Mouse (Mus musculus) brain, adult 2 months (tissue): ENCODE data around the gene Lrrn4cl.
"Not testable (repeated sequence)": the region's sequence is repeated elsewhere in the genome, so short reads cannot be mapped to it uniquely, and the experiment has no call there.

Source experiments
- DNase-seq: peaks from one replicate; pipeline ENCODE4 v3.0.0; 2011; ENCODE audit warnings: low read depth, low spot score

The Lrrn4cl gene

DNA sequence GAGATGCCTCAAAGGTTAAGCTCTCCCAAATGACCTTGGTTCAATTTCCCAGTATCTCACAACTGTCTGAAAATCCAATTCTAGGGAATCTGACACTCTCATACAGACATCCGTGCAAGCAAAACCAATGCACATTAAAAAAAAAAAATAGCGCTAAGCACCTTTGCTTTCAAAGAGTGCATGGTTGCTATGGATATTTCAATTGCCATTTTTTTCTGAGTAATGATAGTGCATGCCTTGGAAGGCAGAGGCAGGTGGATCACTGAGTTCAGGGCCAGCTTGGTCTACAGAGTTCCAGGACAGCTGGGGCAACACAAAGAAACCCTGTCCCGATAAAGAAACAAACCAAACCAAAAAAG lies 30.4 kb downstream of the Lrrn4cl start:
- DNase-seq: no peak

DNA sequence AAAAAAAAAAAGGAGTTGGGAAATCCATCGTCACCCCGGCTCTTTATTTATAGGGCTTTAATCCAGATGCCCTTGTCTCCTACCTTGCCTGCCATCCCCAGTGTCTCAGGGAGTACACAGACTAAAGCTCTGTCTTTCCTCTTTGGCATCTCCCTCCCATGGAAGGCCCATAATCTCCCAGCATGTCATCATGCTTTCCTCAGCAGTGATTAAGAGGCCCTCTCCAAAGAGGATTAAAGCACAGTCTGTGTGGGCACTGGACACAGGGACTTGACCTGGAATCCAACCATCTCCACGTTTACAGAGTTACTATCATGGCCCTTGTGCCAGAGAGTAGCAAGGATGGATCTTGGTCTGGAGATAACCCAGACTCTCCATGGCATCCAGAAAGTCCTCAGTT lies 33.0 kb downstream of the Lrrn4cl start, which contains the start of the genes Lbhd1 and Gm49403:
Gene Lbhd1, plus strand, starts transcription at position 117 of the 400 bp plus-strand sequence.
Gene Gm49403, plus strand, starts transcription at position 315 of the 400 bp plus-strand sequence.
- DNase-seq: no peak

DNA sequence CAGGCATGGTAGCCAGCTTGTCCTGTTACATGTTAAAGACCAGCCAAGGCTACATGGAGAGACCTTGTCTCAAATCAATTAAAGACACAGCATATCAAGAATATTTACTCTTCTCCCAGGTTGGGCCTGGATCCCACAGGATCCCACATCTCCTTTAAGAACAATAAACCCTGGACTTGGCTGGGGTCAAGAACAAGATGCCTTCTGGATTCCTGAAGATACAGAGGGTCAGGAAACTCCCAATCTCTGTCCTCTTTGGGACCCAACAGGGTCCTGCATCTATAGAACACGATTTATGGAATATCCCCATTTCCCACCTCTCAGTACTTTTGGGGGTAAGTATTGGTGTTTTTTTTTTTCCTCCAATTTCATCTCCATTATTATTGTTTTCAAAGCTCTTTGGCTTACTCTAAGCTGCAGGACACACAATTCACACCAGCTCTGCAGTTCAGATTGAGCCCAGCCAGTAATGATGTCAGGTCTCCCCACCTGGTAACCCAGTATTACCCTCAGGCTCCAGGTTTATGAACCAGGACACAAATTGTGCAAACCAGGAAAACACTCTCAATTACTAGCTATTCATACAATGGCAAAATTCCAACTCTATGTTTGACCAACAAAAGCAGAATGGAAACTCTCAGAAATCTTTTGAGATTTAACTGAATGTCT lies 36.5 kb downstream of the Lrrn4cl start:
- no peak for DNase-seq

DNA sequence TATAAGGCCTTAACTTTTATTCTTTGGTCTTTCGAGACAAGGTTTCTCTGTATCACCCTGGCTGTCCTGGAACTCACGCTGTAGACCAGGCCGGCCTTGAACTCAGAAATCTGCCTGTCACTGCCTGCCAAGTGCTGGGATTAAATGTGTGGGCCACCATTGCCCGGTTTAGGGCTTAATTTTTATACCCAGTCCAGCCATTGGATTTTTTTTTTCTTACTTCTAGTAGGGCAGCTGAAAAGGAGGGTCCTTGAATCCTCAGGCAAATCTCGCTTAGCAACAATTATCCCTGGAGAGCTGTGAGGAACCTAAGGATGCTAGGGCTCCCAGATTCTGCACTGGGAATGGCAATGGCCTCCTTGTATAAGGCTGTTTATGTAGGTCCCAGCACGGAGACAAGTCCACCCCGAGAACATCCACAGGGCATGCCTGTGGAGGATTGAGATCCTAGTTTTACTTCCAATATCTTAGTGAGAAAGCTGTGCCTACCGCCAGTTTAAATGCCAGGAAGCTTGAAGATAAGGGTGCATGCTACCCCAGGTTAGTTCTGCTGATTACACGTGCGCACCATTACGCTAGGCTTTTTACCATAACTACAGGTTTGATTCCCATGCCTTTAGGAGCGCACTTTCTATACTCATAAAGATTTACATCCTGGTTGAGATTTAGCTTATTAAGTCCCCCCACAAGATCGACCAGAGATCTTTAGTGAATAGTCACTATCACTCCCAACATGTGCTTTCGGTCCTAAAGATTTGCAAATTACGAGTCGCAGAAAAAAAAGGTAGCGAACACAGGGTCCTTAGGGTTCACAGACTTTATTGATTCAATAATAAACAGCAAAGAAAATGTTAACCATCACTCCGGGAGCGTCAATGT lies 37.3 kb downstream of the Lrrn4cl start:
- no peak for DNase-seq

GRCm38 (mm10) chr19:8888511-8889385 lies 38.2 kb downstream of the Lrrn4cl start, which contains the start of the genes 1810009A15Rik and Gm49416:
TSS of gene 1810009A15Rik (plus strand) at chr19:8888853.
TSS of gene Gm49416 (plus strand) at chr19:8888926.
- peak; percentile 99 for DNase-seq

- peak; percentile 96 for DNase-seq
These were observed 42.5 kb downstream of the Lrrn4cl start, which contains the start of gene Ints5 for GRCm38 (mm10) chr19:8892829-8893766. TSS of gene Ints5 (plus strand) at chr19:8893005.

- no peak for DNase-seq
These were observed 44.9 kb downstream of the Lrrn4cl start for GRCm38 (mm10) chr19:8895397-8895960.

DNA sequence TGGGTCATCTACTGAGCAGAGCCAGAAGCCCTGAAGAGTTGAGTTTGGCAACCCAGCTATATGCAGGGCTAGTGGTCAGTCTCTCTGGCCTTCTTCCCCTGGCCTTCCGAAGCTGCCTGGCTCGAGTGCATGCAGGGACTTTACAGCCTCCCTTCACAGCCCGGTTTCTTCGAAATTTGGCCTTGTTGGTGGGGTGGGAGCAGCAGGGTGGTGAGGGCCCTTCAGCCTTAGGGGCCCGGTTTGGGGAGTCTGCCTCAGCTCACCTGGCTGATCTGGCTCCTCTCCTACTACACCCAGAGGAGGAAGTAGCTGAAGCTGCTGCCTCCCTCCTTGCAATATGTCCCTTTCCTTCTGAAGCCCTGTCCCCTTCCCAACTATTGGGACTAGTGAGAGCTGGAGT lies 45.7 kb downstream of the Lrrn4cl start:
- not testable (repeated sequence) for DNase-seq

DNA sequence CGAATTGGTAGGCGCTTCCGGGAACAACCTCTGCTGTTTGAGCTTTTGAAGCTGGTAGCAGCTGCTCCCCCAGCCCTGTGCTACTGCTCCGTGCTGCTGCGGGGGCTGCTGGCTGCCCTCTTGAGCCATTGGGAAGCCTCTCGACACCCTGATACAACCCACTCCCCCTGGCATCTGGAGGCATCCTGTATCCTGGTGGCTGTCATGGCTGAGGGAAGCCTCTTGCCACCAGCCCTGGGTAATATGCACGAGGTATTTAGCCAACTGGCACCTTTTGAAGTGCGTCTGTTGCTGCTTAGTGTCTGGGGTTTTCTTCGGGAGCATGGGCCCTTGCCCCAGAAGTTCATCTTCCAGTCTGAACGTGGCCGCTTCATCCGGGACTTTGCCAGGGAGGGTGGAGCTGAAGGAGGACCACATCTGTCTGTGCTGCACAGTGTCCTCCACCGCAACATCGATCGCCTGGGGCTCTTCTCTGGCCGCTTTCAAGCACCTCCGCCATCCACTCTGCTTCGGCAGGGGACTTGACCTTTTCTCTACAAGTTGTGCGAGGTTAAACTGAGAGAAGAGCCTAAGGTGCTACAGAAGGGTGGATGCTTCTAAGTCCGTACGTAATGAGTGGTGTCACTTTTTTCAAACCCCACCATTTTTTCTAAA lies 46.8 kb downstream of the Lrrn4cl start:
- DNase-seq: peak; percentile 58

DNA sequence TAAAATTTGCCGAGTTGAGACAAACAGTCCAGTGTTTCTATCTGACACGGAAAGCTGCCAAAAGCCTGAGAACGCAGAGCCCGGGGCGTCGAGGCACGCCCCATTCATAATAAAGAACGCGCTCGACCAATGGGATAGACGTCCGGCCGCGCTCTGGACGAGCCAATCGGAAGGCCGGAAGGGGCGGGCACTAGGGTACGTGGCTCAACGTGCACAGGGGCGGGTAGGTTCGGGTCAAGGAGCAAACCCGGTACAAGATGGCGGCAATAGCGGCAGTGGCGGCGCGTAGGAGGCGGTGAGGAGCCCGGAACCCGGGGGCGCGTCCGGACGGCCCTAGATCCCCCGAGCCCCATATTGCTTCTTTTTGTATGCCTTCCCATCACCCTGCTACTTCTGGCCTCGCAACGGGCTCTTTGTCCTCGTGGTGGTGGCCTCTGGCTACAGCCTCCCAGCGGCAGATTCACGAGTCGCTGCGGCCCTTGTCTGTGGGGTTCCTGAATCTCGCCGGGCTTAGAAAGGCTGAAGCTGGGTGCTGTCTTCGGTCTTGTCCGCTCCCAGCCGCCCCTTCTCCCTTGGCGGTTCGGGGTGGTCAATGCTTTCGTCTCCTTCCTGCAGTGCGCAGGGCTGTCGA lies 47.4 kb downstream of the Lrrn4cl start, which contains the start of gene Ganab:
Gene Ganab, plus strand, starts transcription at position 207 of the 631 bp plus-strand sequence.
- DNase-seq: peak; percentile 98

DNA sequence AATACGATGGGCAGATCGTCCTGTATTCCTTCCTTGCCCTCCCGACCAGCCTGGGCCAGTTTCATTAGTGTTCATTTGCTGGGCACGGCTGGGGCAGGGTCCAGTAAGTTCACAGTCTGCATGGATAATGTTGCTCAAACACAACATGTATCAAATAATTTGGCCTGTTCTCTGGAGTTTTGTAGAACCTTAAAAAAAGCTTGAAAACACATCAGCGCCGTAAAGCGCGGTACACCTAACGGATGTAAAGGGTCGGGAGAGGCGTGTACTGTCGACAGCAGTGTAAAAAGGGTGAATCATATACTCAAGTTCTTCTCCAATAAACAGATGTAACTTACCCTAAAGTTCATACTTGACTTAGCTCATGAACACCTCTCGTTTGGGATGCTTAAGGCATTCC lies 48.0 kb downstream of the Lrrn4cl start:
- DNase-seq: no peak

DNA sequence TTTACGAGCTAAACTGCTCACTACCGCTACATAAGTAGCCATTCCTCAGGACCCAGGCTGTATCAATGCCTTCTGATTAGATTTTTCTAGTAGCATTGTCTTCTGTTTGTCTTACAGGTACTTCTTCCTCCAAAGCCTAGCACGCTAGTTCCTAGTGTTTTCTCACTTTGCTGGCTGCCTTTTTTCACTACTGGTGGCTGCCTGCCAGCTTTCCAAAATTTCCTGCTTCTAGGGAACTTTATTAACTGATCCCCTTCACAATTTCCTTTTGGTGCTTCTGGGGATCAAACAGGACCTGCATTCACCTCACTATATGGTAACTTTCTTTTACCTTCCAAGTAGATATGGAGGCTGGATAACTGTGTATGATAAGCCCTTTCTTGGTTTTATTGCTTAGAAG lies 48.5 kb downstream of the Lrrn4cl start:
- no peak for DNase-seq

DNA sequence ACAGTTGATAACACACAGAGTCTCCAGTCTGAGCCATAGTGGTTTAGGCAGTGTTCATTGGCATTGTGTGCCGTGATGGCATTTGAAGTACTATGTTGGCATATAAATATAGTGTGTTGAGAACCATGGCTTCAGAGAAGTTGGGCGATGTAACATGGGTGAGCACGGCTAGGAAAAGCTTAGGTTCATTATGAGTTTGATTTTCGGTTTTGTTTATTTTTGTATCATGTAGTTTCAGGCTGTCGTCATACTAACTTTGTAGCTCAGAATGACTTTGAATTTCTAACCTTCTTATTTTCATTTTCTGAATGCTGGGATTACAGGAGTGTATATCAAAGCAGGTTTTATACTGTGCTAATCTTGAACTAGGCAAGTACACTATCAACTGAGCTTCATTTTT lies 52.8 kb downstream of the Lrrn4cl start:
- no peak for DNase-seq
